Mouse (Mus musculus): ENCODE data around the gene Irs1.

GRCm38 (mm10) chr1:82267547-82267946 lies 23.7 kb downstream of the Irs1 start:
- TF ChIP-seq CTCF (IDR thresholded peaks at IDR 0.05 in 2 of 3, conservative IDR thresholded peaks at IDR 0.05 in 1 of 3; ENCODE audit: control insufficient read depth in 1 of 3, insufficient read depth in 1 of 3, low read depth in 2 of 3, low read length in 3 of 3, poor library complexity in 1 of 3, severe bottlenecking in 1 of 3), result no peak
- no peak for TF ChIP-seq MYC (IDR thresholded peaks at IDR 0.05; ENCODE audit: low read depth, low read length)
- TF ChIP-seq POLR2AphosphoS5 (IDR thresholded peaks at IDR 0.05; ENCODE audit: borderline replicate concordance, low read depth, low read length), result no peak
- no peak for TF ChIP-seq POLR2A (IDR thresholded peaks at IDR 0.05; ENCODE audit: control insufficient read depth in 1 of 2, insufficient read depth in 1 of 2, low read depth in 1 of 2, low read length in 2 of 2, poor library complexity in 1 of 2)
- no peak for TF ChIP-seq EP300 (IDR thresholded peaks at IDR 0.05; ENCODE audit: low read depth in 1 of 2, low read length in 2 of 2)

Measured in MEL (cell line).